Mouse (Mus musculus) lung, embryonic 14.5 days (tissue): Measurements from ENCODE around the gene Rftn2. TPM values are rescaled to one million over a fixed set of nuclear protein-coding genes. Genes with fewer than 3 reads are reported as not detected.

Experiments
- ATAC-seq: fragments of 200-750 bp; cut with Nextera tagmentation; 2 replicates; pipeline ENCODE4 v1.8.0; 2017; ENCODE audit warnings: mild to moderate bottlenecking, moderate TSS enrichment, moderate library complexity; ENCODE audit not compliant: insufficient read depth
- DNase-seq: peaks from one replicate; pipeline ENCODE4 v3.0.0-alpha.2; 2015
- H3K27ac ChIP-seq: fragments of 300-500 bp; sonication (generic); 2 replicates; pipeline ENCODE4 v1.5.1; 2014; ENCODE audit warnings: low read depth, mild to moderate bottlenecking, moderate library complexity
- H3K27me3 ChIP-seq: fragments of 300-500 bp; sonication (generic); 2 replicates; pipeline ENCODE4 v1.6.1; 2014; ENCODE audit warnings: low read length, control low read depth; ENCODE audit not compliant: insufficient read depth
- H3K36me3 ChIP-seq: fragments of 300-500 bp; sonication (generic); 2 replicates; pipeline ENCODE4 v1.6.1; 2014; ENCODE audit warnings: control low read depth; ENCODE audit not compliant: insufficient read depth
- H3K4me1 ChIP-seq: fragments of 300-500 bp; sonication (generic); 2 replicates; pipeline ENCODE4 v1.6.1; 2014; ENCODE audit warnings: antibody characterized with exemption, control low read depth; ENCODE audit not compliant: insufficient read depth
- H3K4me2 ChIP-seq: fragments of 300-500 bp; sonication (generic); 2 replicates; pipeline ENCODE4 v1.6.1; 2014; ENCODE audit warnings: mild to moderate bottlenecking
- H3K4me3 ChIP-seq: fragments of 300-500 bp; sonication (generic); 2 replicates; pipeline ENCODE4 v1.5.1; 2014; ENCODE audit warnings: low read depth, low read length
- H3K9ac ChIP-seq: fragments of 300-500 bp; sonication (generic); 2 replicates; pipeline ENCODE4 v1.6.1; 2014
- H3K9me3 ChIP-seq: fragments of 300-500 bp; sonication (generic); 2 replicates; pipeline ENCODE4 v1.6.1; 2016; ENCODE audit warnings: low read depth, low read length, control low read depth
- CTCF ChIP-seq: IDR thresholded peaks from 2 replicates; pipeline ENCODE4 v1.5.1; 2016; ENCODE audit warnings: antibody characterized with exemption, low read depth
- whole genome bisulfite sequencing: fragments of 180-500 bp; shearing (Covaris S2); extraction: QIAGEN DNeasy Blood & Tissue Kit; methylation state at CpG from one replicate; pipeline ENCODE4 v1.1.7; 2014; 5-methylcytosine and 5-hydroxymethylcytosine counted together
- polyA plus RNA-seq: library from polyadenylated mRNA; unstranded; fragments of >200 nt; fragmentation: Nextera tagmentation; extraction: Ambion mirVana; gene quantifications from 2 replicates; pipeline ENCODE4 v1.2.1, GENCODE M21; 2014

The Rftn2 gene
- polyA plus RNA-seq, 1 experiment from 2014 or later, result 12.1 TPM

DNA sequence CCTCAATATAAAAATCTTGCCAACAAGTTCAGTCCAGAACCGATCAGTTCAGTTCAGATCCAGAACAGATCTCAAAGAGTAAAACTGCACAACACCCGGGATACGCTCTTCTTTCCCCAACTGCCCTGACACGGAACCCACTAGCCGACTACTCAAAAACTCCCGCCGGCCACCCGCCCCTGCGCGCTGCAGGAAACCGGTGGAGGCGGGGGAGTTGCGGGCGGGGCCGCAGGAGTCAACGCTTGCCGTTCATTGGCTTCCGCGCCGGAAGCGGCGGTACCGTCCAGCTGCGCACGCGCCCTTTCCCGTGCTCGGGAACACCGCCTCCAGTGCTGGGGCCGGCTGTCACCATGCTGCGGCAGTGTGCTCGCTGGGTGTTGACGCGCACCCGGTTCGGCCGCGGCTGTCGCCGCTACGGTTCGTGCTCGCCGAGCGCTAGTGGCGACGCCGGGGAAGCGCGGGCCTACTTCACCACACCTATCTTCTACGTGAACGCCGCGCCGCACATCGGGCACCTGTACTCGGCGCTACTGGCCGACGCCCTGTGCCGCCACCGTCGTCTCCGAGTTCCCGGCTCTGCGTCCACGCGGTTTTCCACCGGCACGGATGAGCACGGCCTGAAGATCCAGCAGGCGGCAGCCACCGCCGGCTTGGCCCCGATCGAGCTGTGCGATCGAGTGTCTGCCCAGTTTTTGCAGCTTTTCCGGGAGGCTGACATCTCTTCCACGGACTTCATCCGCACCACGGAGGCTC lies 10.5 kb upstream of the Rftn2 start, which contains the start of gene Mars2:
Gene Mars2, plus strand, starts transcription at position 288 of the 753 bp plus-strand sequence.
- 0 out of 2 replicates have a peak, but pooled peaks have one; percentile 2 for TF ChIP-seq CTCF
- no peaks in the 10 kb centered on the region for H3K9me3 ChIP-seq
- peaks cover 14% of the 10 kb centered on the region; the same call in 1 of the 2 replicates for H3K4me1 ChIP-seq
- peak within 1 kb of the TSS; percentile 99 for H3K4me2 ChIP-seq
- peak within 1 kb of the TSS; percentile 43; the same call in 1 of the 2 replicates for H3K27ac ChIP-seq
- no peaks in the 10 kb centered on the region for H3K27me3 ChIP-seq
- H3K36me3 ChIP-seq, result 0 out of 2 replicates have a peak, but pooled peaks cover 5% of the 10 kb centered on the region
- peak within 1 kb of the TSS; percentile 68 for H3K9ac ChIP-seq
- peak within 1 kb of the TSS; percentile 85 for H3K4me3 ChIP-seq
- ATAC-seq, result peak; percentile 99
- DNase-seq, result peak; percentile 98
- under 1% methylated on average over 80 of the region's 82 CpGs for WGBS

DNA sequence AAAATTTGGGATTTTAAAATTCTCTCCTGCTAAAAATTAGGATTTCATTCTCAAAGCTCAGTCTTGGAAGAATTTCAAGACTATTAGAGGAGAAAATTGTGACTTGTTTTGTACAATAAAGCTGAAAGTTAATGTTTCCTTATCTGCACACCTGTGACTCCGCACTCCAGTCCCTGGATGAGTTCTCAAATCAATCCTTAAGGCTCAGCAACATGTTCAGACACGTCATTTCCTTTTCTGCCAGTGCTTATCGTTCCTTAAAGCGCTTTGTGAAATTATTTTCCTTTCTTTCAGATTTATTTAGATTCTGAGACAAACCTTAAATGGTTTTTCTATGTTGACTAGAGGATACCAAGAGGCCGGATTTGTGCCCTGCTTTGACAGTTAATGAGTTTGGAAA lies 9.9 kb upstream of the Rftn2 start:
- no peak for ATAC-seq
- Histone ChIP-seq H3K36me3 (0 out of 2 replicates have a peak, but pooled peaks cover 5% of the 10 kb centered on the region), H3K9ac (peak overlapping the region; percentile 68), H3K27me3 (no peaks in the 10 kb centered on the region), H3K27ac (no peak overlapping the region), H3K4me3 (peak overlapping the region; percentile 85), H3K9me3 (no peaks in the 10 kb centered on the region), H3K4me1 (peaks cover 14% of the 10 kb centered on the region; the same call in 1 of the 2 replicates), H3K4me2 (peak overlapping the region; percentile 99)
- TF ChIP-seq CTCF, result no peak
- WGBS, result 21% methylated on average over 5 of the region's 5 CpGs
- DNase-seq, result no peak

DNA sequence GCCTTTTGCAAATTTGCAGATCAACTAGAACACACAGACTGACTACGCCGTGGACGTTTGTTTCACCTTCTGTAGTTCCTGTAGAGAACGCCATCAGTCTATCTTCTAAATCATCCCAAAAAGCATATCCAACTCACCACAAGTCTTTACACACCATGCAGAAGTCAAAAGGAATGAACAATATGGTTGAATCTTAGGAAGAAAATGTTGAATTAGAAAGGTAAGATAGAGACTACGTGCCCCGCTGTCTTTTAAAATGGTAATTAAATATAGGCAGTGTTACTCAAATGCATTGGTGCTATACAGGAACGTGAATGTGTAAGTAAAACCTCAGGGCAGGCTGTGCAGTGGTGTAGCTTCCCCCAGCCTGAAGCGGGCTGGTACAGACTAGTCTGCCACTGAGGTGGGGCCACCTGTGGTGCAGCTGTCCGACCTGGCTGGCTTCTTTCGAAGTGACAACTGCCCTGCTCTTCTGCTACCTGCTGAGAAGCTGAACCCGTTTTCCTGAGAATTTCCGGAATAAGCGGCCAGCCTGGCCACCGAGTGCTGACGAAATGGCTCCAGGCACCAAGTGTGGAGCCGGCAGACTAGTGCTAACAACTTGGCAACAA lies 8.4 kb upstream of the Rftn2 start:
- H3K4me1 ChIP-seq, result peaks cover 14% of the 10 kb centered on the region; the same call in 1 of the 2 replicates
- H3K9me3 ChIP-seq, result no peaks in the 10 kb centered on the region
- TF ChIP-seq CTCF, result no peak
- no peak overlapping the region for H3K4me3 ChIP-seq
- H3K27me3 ChIP-seq, result no peaks in the 10 kb centered on the region
- no peak overlapping the region for H3K4me2 ChIP-seq
- WGBS, result 50% methylated on average over 16 of the region's 16 CpGs
- ATAC-seq (no peak), DNase-seq (no peak)
- no peak overlapping the region for H3K27ac ChIP-seq
- 0 out of 2 replicates have a peak, but pooled peaks cover 2% of the 10 kb centered on the region for H3K36me3 ChIP-seq
- no peak overlapping the region for H3K9ac ChIP-seq

DNA sequence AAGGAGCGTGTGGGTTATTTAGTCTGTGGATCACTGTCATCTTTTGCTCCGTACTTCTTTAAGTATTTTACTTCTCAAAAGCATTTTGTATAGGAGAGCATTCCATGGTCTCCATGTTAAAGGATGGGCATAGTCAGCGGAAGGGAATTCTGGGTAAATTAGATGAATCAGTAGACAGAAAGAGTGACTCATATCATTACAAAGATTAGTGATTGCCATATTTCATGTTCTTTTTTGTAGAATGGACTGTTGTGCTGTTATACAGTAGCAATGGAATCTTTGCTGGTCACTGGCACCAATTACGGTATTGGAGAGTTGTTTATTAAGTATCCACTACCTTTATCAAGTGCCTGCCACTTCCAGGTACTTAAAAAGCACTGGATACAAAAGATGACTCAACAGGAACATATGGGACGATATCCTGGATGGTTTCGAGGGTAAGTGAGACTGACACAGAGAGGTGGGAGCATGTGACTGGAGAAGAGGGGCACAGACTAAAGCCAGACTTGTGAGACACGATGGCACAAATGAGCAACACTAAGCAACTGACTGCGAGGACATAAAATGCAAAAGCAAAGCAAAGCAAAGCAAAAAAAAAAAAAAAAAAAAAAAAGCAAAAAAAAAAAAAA lies 1.8 kb upstream of the Rftn2 start:
- Histone ChIP-seq H3K36me3 (no peaks in the 10 kb centered on the region), H3K27ac (no peak overlapping the region), H3K9me3 (no peaks in the 10 kb centered on the region), H3K4me2 (no peak overlapping the region), H3K27me3 (no peaks in the 10 kb centered on the region), H3K4me1 (peaks cover 9% of the 10 kb centered on the region; the same call in 1 of the 2 replicates), H3K4me3 (no peak overlapping the region), H3K9ac (no peak overlapping the region)
- ATAC-seq (no peak), DNase-seq (no peak)
- 78% methylated on average over 8 of the region's 8 CpGs for WGBS
- TF ChIP-seq CTCF, result no peak

DNA sequence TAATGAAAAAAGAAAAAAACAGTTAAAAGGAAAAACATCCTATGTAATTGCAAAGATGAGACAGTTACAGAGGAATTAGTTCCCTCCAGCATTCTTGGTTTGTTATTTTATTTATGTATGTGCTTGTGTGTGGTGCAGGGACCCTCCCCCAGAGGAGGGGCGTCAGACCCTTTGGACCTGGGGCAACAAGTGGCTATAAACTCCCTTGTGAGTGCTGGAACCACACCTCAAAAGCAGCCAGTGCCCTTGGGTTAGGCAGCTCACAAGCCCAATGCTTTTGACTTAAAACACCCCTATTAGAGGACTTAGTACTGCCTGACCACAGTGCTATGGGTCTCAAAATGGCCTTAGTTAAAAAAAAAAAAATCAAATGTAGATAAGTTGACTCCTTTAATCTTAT lies 794 bp upstream of the Rftn2 start:
- H3K4me1 ChIP-seq, result peaks cover 9% of the 10 kb centered on the region; the same call in 1 of the 2 replicates
- H3K27ac ChIP-seq, result no peak overlapping the region
- no peaks in the 10 kb centered on the region for H3K9me3 ChIP-seq
- WGBS, result 63% methylated on average over 1 of the region's 1 CpGs
- DNase-seq (no peak), ATAC-seq (no peak)
- no peaks in the 10 kb centered on the region for H3K36me3 ChIP-seq
- H3K4me3 ChIP-seq, result no peak overlapping the region
- TF ChIP-seq CTCF, result no peak
- no peak overlapping the region for H3K9ac ChIP-seq
- H3K4me2 ChIP-seq, result peak overlapping the region; percentile 27; the same call in 1 of the 2 replicates
- H3K27me3 ChIP-seq, result no peaks in the 10 kb centered on the region

DNA sequence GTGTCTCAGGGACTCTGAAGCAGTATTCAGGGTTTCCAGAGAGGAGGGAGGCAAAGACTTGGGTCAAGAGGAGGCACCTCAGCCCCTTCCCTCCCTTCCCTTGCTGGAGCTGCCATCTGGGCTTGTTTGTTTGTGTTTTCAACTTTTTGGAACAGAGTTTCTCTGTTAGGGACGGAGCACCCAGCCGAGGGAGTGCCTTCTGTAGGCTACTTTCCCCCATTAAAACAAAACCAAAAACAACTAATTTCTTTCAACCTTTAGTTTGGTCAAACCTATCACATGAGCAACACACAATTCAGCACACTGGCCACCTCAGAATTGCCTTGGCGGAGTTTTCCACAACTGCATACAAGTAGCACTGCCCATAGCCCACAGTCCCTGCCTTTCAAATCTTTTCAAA lies 1.2 kb downstream of the Rftn2 start:
- peaks cover 9% of the 10 kb centered on the region; the same call in 1 of the 2 replicates for H3K4me1 ChIP-seq
- no peak for ATAC-seq
- no peak for TF ChIP-seq CTCF
- peak overlapping the region; percentile 66 for H3K4me2 ChIP-seq
- DNase-seq, result peak; percentile 55
- H3K27ac ChIP-seq, result peak overlapping the region; percentile 65
- no peaks in the 10 kb centered on the region for H3K9me3 ChIP-seq
- peak overlapping the region; percentile 73 for H3K9ac ChIP-seq
- no peaks in the 10 kb centered on the region for H3K27me3 ChIP-seq
- 20% methylated on average over 3 of the region's 3 CpGs for WGBS
- H3K4me3 ChIP-seq, result peak overlapping the region; percentile 51
- no peaks in the 10 kb centered on the region for H3K36me3 ChIP-seq
